Mouse (Mus musculus): ENCODE data around the gene Lsm12. TPM values are rescaled to one million over a fixed set of nuclear protein-coding genes. Genes with fewer than 3 reads are reported as not detected.

The Lsm12 gene
- polyA plus RNA-seq, 1 experiment from 2014 or later, result 130 TPM

GRCm38 (mm10) chr11:102221954-102222351 lies 36.9 kb upstream of the Lsm12 start:
- no peak for ATAC-seq (ENCODE audit: insufficient number of reproducible peaks, low FRiP score, low TSS enrichment, low read depth)
- WGBS, result 70% methylated on average over 8 of the region's 8 CpGs
- no peak overlapping the region for H3K9ac ChIP-seq

GRCm38 (mm10) chr11:102221243-102221953 lies 36.3 kb upstream of the Lsm12 start:
- 0 out of 2 replicates have a peak, but pooled peaks cover 7% of the 10 kb centered on the region for H3K36me3 ChIP-seq
- no peak overlapping the region for H3K4me3 ChIP-seq
- no peak for ATAC-seq (ENCODE audit: insufficient number of reproducible peaks, low FRiP score, low TSS enrichment, low read depth)
- no peak overlapping the region for H3K4me2 ChIP-seq
- H3K27me3 ChIP-seq, result no peaks in the 10 kb centered on the region
- no peaks in the 10 kb centered on the region for H3K9me3 ChIP-seq
- H3K9ac ChIP-seq, result no peak overlapping the region
- 83% methylated on average over 8 of the region's 8 CpGs for WGBS
- H3K27ac ChIP-seq, result peak overlapping the region; percentile 88; the same call in 1 of the 2 replicates
- H3K4me1 ChIP-seq, result peaks cover 91% of the 10 kb centered on the region

More at GRCm38 (mm10) chr11:102221954-102222351, 36.9 kb upstream of the Lsm12 start:
- Histone ChIP-seq H3K4me2 (no peak overlapping the region), H3K4me1 (peaks cover 91% of the 10 kb centered on the region), H3K9me3 (no peaks in the 10 kb centered on the region), H3K27me3 (no peaks in the 10 kb centered on the region), H3K27ac (peak overlapping the region; percentile 35; the same call in 1 of the 2 replicates), H3K36me3 (0 out of 2 replicates have a peak, but pooled peaks cover 7% of the 10 kb centered on the region), H3K4me3 (no peak overlapping the region)

GRCm38 (mm10) chr11:102220451-102220850 lies 35.4 kb upstream of the Lsm12 start:
- no peaks in the 10 kb centered on the region for H3K27me3 ChIP-seq
- H3K9me3 ChIP-seq, result no peaks in the 10 kb centered on the region
- H3K4me3 ChIP-seq, result no peak overlapping the region
- WGBS, result 47% methylated on average over 6 of the region's 6 CpGs
- no peak overlapping the region for H3K9ac ChIP-seq
- H3K4me1 ChIP-seq, result peaks cover 91% of the 10 kb centered on the region
- H3K4me2 ChIP-seq, result no peak overlapping the region
- H3K27ac ChIP-seq, result peak overlapping the region; percentile 88
- no peak for ATAC-seq (ENCODE audit: insufficient number of reproducible peaks, low FRiP score, low TSS enrichment, low read depth)
- H3K36me3 ChIP-seq, result 0 out of 2 replicates have a peak, but pooled peaks cover 7% of the 10 kb centered on the region

- Histone ChIP-seq H3K9ac (no peak overlapping the region), H3K36me3 (0 out of 2 replicates have a peak, but pooled peaks cover 7% of the 10 kb centered on the region), H3K27ac (peak overlapping the region; percentile 88), H3K4me1 (peaks cover 92% of the 10 kb centered on the region), H3K27me3 (no peaks in the 10 kb centered on the region), H3K9me3 (no peaks in the 10 kb centered on the region), H3K4me3 (no peak overlapping the region), H3K4me2 (0 out of 2 replicates have a peak overlapping the region, but pooled peaks have one; percentile 90)
- no peak for ATAC-seq (ENCODE audit: insufficient number of reproducible peaks, low FRiP score, low TSS enrichment, low read depth)
- WGBS, result 62% methylated on average over 4 of the region's 4 CpGs
These were observed 34.9 kb upstream of the Lsm12 start for GRCm38 (mm10) chr11:102219994-102220346.

GRCm38 (mm10) chr11:102219247-102219993 lies 34.3 kb upstream of the Lsm12 start:
- H3K27ac ChIP-seq, result peak overlapping the region; percentile 88
- peak overlapping the region; percentile 90 for H3K4me2 ChIP-seq
- H3K9me3 ChIP-seq, result no peaks in the 10 kb centered on the region
- 0 out of 2 replicates have a peak, but pooled peaks cover 7% of the 10 kb centered on the region for H3K36me3 ChIP-seq
- 50% methylated on average over 14 of the region's 14 CpGs for WGBS
- H3K27me3 ChIP-seq, result no peaks in the 10 kb centered on the region
- H3K4me3 ChIP-seq, result peak overlapping the region; percentile 45
- peaks cover 92% of the 10 kb centered on the region for H3K4me1 ChIP-seq
- no peak overlapping the region for H3K9ac ChIP-seq
- ATAC-seq (ENCODE audit: insufficient number of reproducible peaks, low FRiP score, low TSS enrichment, low read depth), result 0 out of 2 replicates have a peak, but pooled peaks have one; percentile 3

GRCm38 (mm10) chr11:102218783-102219182 lies 33.7 kb upstream of the Lsm12 start:
- peak overlapping the region; percentile 27 for H3K9ac ChIP-seq
- WGBS, result under 1% methylated on average over 10 of the region's 10 CpGs

GRCm38 (mm10) chr11:102217876-102218430 lies 32.9 kb upstream of the Lsm12 start:
- H3K9me3 ChIP-seq, result no peaks in the 10 kb centered on the region
- H3K27ac ChIP-seq, result peak overlapping the region; percentile 88
- H3K4me3 ChIP-seq, result peak overlapping the region; percentile 45
- H3K36me3 ChIP-seq, result peaks cover 14% of the 10 kb centered on the region; the same call in 1 of the 2 replicates
- WGBS, result 51% methylated on average over 7 of the region's 7 CpGs
- H3K27me3 ChIP-seq, result no peaks in the 10 kb centered on the region
- no peak for ATAC-seq (ENCODE audit: insufficient number of reproducible peaks, low FRiP score, low TSS enrichment, low read depth)
- peaks cover 89% of the 10 kb centered on the region for H3K4me1 ChIP-seq
- peak overlapping the region; percentile 27; the same call in 1 of the 2 replicates for H3K9ac ChIP-seq
- peak overlapping the region; percentile 90 for H3K4me2 ChIP-seq

More at GRCm38 (mm10) chr11:102218783-102219182, 33.7 kb upstream of the Lsm12 start:
- Histone ChIP-seq H3K9me3 (no peaks in the 10 kb centered on the region), H3K4me3 (peak overlapping the region; percentile 45), H3K4me1 (peaks cover 93% of the 10 kb centered on the region), H3K27ac (peak overlapping the region; percentile 88), H3K27me3 (no peaks in the 10 kb centered on the region), H3K4me2 (peak overlapping the region; percentile 90), H3K36me3 (peaks cover 12% of the 10 kb centered on the region; the same call in 1 of the 2 replicates)
- peak; percentile 84 for ATAC-seq (ENCODE audit: insufficient number of reproducible peaks, low FRiP score, low TSS enrichment, low read depth)

- Histone ChIP-seq H3K4me1 (peaks cover 87% of the 10 kb centered on the region), H3K36me3 (peaks cover 14% of the 10 kb centered on the region; the same call in 1 of the 2 replicates), H3K4me2 (peak overlapping the region; percentile 90), H3K9ac (0 out of 2 replicates have a peak overlapping the region, but pooled peaks have one; percentile 27), H3K27ac (peak overlapping the region; percentile 88), H3K27me3 (no peaks in the 10 kb centered on the region), H3K9me3 (no peaks in the 10 kb centered on the region), H3K4me3 (peak overlapping the region; percentile 45)
- WGBS, result 63% methylated on average over 6 of the region's 6 CpGs
- ATAC-seq (ENCODE audit: insufficient number of reproducible peaks, low FRiP score, low TSS enrichment, low read depth), result no peak
These were observed 32.3 kb upstream of the Lsm12 start for GRCm38 (mm10) chr11:102217396-102217795.

- WGBS, result 47% methylated on average over 5 of the region's 5 CpGs
- peak overlapping the region; percentile 45 for H3K4me3 ChIP-seq
- H3K4me1 ChIP-seq, result peaks cover 88% of the 10 kb centered on the region
- no peaks in the 10 kb centered on the region for H3K27me3 ChIP-seq
- no peak overlapping the region for H3K9ac ChIP-seq
- H3K27ac ChIP-seq, result peak overlapping the region; percentile 88
- no peak for ATAC-seq (ENCODE audit: insufficient number of reproducible peaks, low FRiP score, low TSS enrichment, low read depth)
- no peaks in the 10 kb centered on the region for H3K9me3 ChIP-seq
- peak overlapping the region; percentile 90 for H3K4me2 ChIP-seq
- H3K36me3 ChIP-seq, result peaks cover 11% of the 10 kb centered on the region; the same call in 1 of the 2 replicates
These were observed 31.8 kb upstream of the Lsm12 start for GRCm38 (mm10) chr11:102216886-102217240.

- no peak; the same call in 1 of the 2 replicates for ATAC-seq (ENCODE audit: insufficient number of reproducible peaks, low FRiP score, low TSS enrichment, low read depth)
- 37% methylated on average over 11 of the region's 12 CpGs for WGBS
- peak overlapping the region; percentile 45 for H3K4me3 ChIP-seq
- peak overlapping the region; percentile 90 for H3K4me2 ChIP-seq
- H3K4me1 ChIP-seq, result peaks cover 90% of the 10 kb centered on the region
- H3K27ac ChIP-seq, result peak overlapping the region; percentile 88
- H3K27me3 ChIP-seq, result no peaks in the 10 kb centered on the region
- no peaks in the 10 kb centered on the region for H3K9me3 ChIP-seq
- no peak overlapping the region for H3K9ac ChIP-seq
- peaks cover 11% of the 10 kb centered on the region for H3K36me3 ChIP-seq
These were observed 31.2 kb upstream of the Lsm12 start for GRCm38 (mm10) chr11:102216056-102216885.

GRCm38 (mm10) chr11:102215511-102215910 lies 30.4 kb upstream of the Lsm12 start:
- peak overlapping the region; percentile 45; the same call in 1 of the 2 replicates for H3K4me3 ChIP-seq
- H3K4me1 ChIP-seq, result peaks cover 88% of the 10 kb centered on the region
- H3K27me3 ChIP-seq, result no peaks in the 10 kb centered on the region
- 0 out of 2 replicates have a peak overlapping the region, but pooled peaks have one; percentile 47 for H3K27ac ChIP-seq
- no peak for ATAC-seq (ENCODE audit: insufficient number of reproducible peaks, low FRiP score, low TSS enrichment, low read depth)
- peaks cover 10% of the 10 kb centered on the region for H3K36me3 ChIP-seq
- 52% methylated on average over 11 of the region's 11 CpGs for WGBS
- H3K9me3 ChIP-seq, result no peaks in the 10 kb centered on the region
- H3K4me2 ChIP-seq, result peak overlapping the region; percentile 90; the same call in 1 of the 2 replicates
- no peak overlapping the region for H3K9ac ChIP-seq

All from limb, embryonic 15.5 days (tissue).